Mouse (Mus musculus) central nervous system, embryonic 11.5 days (tissue): ENCODE data around the gene Vmn1r219. TPM values are rescaled to one million over a fixed set of nuclear protein-coding genes. Genes with fewer than 3 reads are reported as not detected.

Experiments used
- polyA plus RNA-seq: library from polyadenylated mRNA; depleted of rRNA; stranded (reverse); fragments of >200 nt; gene quantifications from 2 replicates; pipeline ENCODE4 v1.2.3, GENCODE M21; 2012; rRNA removed

The Vmn1r219 gene
- not detected in 2 replicates for polyA plus RNA-seq

DNA sequence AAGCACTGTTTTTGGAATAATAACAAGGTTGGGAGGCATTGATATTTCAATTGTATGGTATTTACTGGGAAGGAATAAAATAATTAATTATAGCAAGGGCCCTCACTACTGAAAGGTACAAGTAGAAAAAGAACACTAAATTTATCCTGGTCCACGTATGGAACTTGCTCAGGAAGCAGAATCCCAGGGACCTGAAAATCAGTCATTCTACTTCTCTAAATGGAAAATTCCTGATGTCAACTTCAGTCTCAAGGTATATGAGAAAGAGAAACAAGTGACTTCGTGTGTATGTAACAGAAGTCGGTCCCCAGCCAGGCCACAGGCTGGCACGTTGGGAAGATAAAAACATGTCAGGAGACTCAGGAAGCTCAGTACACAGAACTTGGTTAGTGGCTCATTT, at the start of gene Vmn1r219:
Gene Vmn1r219 (plus strand): TSS at position 301 of the 400 bp plus-strand sequence.

DNA sequence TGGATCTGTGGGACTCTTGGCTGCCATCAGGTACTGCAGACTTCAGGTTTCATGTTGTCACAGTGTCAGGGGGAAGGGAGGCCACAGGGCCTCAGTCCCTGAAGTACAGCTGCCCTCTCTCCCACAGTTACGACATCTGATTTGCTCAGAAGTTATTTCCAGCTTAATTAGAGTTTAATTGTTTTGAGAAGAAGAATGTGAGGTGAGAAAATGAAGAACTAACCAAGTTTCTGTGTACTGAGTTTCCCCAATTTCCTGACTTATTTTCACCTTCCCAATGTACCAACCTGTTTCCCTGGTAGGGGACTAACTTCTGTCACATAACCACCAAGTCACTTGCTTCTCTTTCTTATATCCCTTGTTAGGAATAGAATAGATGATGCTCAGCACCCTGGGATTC, 41.0 kb upstream of the Vmn1r219 start, which contains the start of gene Vmn1r217:
Gene Vmn1r217 (minus strand): TSS at position 101 of the 400 bp plus-strand sequence.

DNA sequence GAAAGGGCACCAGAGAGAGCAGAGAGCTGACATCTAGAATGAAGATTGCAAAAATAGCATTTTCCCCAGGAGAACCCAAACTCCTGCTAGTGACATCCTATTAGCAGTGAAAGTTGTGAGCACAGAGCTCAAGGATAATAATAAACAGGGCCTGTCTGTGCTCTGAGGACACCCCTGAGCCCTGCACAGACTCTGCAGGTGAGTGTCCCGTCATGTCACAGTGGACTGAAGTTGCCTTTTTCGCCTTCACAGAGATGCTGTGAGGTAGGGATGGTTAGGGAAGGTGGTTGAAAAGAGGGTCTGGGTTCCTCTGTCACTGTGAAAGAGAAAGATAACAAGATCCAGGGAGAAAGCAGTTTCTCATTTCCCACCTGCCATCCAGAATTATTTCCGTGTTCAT, 26.0 kb upstream of the Vmn1r219 start, which contains the start of gene Vmn1r218:
Gene Vmn1r218 (plus strand): TSS at position 57 of the 400 bp plus-strand sequence.

DNA sequence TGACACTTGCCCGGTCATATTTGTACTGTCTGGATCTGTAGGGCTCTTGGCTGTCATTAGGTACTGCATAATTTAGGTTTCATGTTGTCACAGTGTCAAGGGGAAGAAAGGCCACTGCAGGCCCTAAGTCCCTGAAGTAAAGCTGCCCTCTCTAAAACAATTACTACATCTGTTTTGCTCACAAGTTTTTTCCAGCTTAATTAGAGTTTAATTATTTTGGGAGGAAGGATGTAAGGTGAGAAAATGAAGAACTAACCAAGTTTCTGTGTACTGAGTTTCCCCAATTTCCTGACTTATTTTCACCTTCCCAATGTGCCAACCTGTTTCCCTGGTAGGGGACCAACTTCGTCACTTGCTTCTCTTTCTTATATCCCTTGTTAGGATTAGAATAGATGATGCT, 28.8 kb downstream of the Vmn1r219 start, which contains the start of gene Vmn1r220:
Gene Vmn1r220 (minus strand): TSS at position 101 of the 400 bp plus-strand sequence.

DNA sequence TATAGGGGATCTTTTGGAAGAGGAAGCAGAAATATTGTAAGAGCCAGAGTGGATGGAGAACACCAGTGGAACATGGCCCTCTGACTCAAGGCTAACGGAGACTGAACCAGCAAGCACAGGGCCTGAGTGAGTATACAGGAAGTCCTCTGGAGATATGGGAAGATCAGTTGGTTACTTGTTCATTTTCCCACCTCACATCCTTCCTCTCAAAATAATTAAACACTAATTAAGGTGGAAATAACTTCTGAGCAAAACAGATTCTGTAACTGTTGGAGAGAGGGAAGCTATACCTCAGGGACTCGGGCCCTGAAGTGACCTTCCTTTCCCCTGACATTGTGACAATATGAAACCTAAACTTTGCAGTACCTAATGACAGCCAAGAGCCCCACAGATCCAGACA, 54.7 kb downstream of the Vmn1r219 start, which contains the start of gene Vmn1r221:
Gene Vmn1r221 (plus strand): TSS at position 301 of the 400 bp plus-strand sequence.

Other genes starting within 250 kb of the Vmn1r219 start
- not detected in 2 replicates for gene Vmn1r213, start 151.7 kb upstream of the Vmn1r219 start, polyA plus RNA-seq
- not detected in 2 replicates for gene Vmn1r214, start 128.9 kb upstream of the Vmn1r219 start, polyA plus RNA-seq
- not detected in 2 replicates for gene Vmn1r215, start 91.3 kb upstream of the Vmn1r219 start, polyA plus RNA-seq
- not detected in 2 replicates for gene Vmn1r217, start 41.1 kb upstream of the Vmn1r219 start, polyA plus RNA-seq
- not detected in 2 replicates for gene Vmn1r218, start 26.2 kb upstream of the Vmn1r219 start, polyA plus RNA-seq
- not detected in 2 replicates for gene Vmn1r220, start 28.7 kb downstream of the Vmn1r219 start, polyA plus RNA-seq
- not detected in 2 replicates for gene Vmn1r221, start 54.8 kb downstream of the Vmn1r219 start, polyA plus RNA-seq
- gene Vmn1r222, start 76.6 kb downstream of the Vmn1r219 start, polyA plus RNA-seq: not detected in 2 replicates
- gene Vmn1r223, start 87.8 kb downstream of the Vmn1r219 start, polyA plus RNA-seq: not detected in 2 replicates
- 21.3 and 30.9 TPM in 2 replicates for gene Zfp322a, start 209.9 kb downstream of the Vmn1r219 start, polyA plus RNA-seq